Mouse (Mus musculus): Measurements from ENCODE around the gene Ppia. TPM values are rescaled to one million over a fixed set of nuclear protein-coding genes. Genes with fewer than 3 reads are reported as not detected.
A peak's percentile ranks its signal among the peaks of the same experiment; 100 is the strongest.

The Ppia gene
- total and polyA plus RNA-seq, 3 experiments = 196 to 3,073 (median 2,027) TPM

GRCm38 (mm10) chr11:6391516-6392276 lies 23.5 kb upstream of the Ppia start:
- H3K4me1 ChIP-seq (ENCODE audit: insufficient read depth, low read depth, low read length) = peaks cover 50% of the 10 kb centered on the region
- DNase-seq (ENCODE audit: low spot score) (no peak), ATAC-seq (ENCODE audit: extremely low read depth, insufficient number of reproducible peaks, low FRiP score, poor library complexity, severe bottlenecking) (no peak)
- TF ChIP-seq GATA2 (IDR thresholded peaks at IDR 0.05; ENCODE audit: borderline replicate concordance, low read depth, low read length) = no peak
- H3K9me3 ChIP-seq (replicated peaks) = no peaks in the 10 kb centered on the region
- H3K27me3 ChIP-seq (ENCODE audit: insufficient read depth, low read length) = no peaks in the 10 kb centered on the region
- H3K4me3 ChIP-seq (ENCODE audit: low read depth, low read length) = no peak overlapping the region
- peaks cover 60% of the 10 kb centered on the region for H3K36me3 ChIP-seq (replicated peaks)

- Histone ChIP-seq H3K36me3 (replicated peaks) (peaks cover 72% of the 10 kb centered on the region), H3K9me3 (replicated peaks) (no peaks in the 10 kb centered on the region), H3K4me1 (ENCODE audit: insufficient read depth, low read depth, low read length) (peaks cover 50% of the 10 kb centered on the region), H3K4me3 (ENCODE audit: low read depth, low read length) (no peak overlapping the region), H3K27me3 (ENCODE audit: insufficient read depth, low read length) (no peaks in the 10 kb centered on the region)
- DNase-seq (ENCODE audit: low spot score) (no peak), ATAC-seq (ENCODE audit: extremely low read depth, insufficient number of reproducible peaks, low FRiP score, poor library complexity, severe bottlenecking) (no peak)
- TF ChIP-seq CTCF (IDR thresholded peaks at IDR 0.05; ENCODE audit: low read depth, low read length) (no peak), POLR2AphosphoS5 (IDR thresholded peaks at IDR 0.05; ENCODE audit: insufficient replicate concordance, low read depth, low read length) (no peak), GATA1 (IDR thresholded peaks at IDR 0.05; ENCODE audit: borderline replicate concordance, low read length) (no peak), GATA2 (IDR thresholded peaks at IDR 0.05; ENCODE audit: borderline replicate concordance, low read depth, low read length) (no peak), TAL1 (conservative IDR thresholded peaks at IDR 0.05; ENCODE audit: low read depth, low read length) (no peak)
These were observed 22.4 kb upstream of the Ppia start for GRCm38 (mm10) chr11:6392857-6393256.

GRCm38 (mm10) chr11:6393866-6394265 lies 21.4 kb upstream of the Ppia start:
- H3K4me3 ChIP-seq (ENCODE audit: low read depth, low read length) = no peak overlapping the region
- H3K4me1 ChIP-seq (ENCODE audit: insufficient read depth, low read depth, low read length) = peaks cover 47% of the 10 kb centered on the region
- no peaks in the 10 kb centered on the region for H3K27me3 ChIP-seq (ENCODE audit: insufficient read depth, low read length)
- no peak for ATAC-seq (ENCODE audit: extremely low read depth, insufficient number of reproducible peaks, low FRiP score, poor library complexity, severe bottlenecking)
- peaks cover 81% of the 10 kb centered on the region for H3K36me3 ChIP-seq (replicated peaks)
- no peak for TF ChIP-seq CTCF (IDR thresholded peaks at IDR 0.05; ENCODE audit: low read depth, low read length)
- no peak for TF ChIP-seq GATA2 (IDR thresholded peaks at IDR 0.05; ENCODE audit: borderline replicate concordance, low read depth, low read length)
- no peak for TF ChIP-seq GATA1 (IDR thresholded peaks at IDR 0.05; ENCODE audit: borderline replicate concordance, low read length)
- TF ChIP-seq POLR2AphosphoS5 (IDR thresholded peaks at IDR 0.05; ENCODE audit: insufficient replicate concordance, low read depth, low read length) = no peak
- TF ChIP-seq TAL1 (conservative IDR thresholded peaks at IDR 0.05; ENCODE audit: low read depth, low read length) = no peak
- H3K9me3 ChIP-seq (replicated peaks) = no peaks in the 10 kb centered on the region
- no peak for DNase-seq (ENCODE audit: low spot score)

- no peaks in the 10 kb centered on the region for H3K27me3 ChIP-seq (ENCODE audit: insufficient read depth, low read length)
These were observed 19.7 kb upstream of the Ppia start for GRCm38 (mm10) chr11:6395565-6395964.

GRCm38 (mm10) chr11:6398141-6398540 lies 17.1 kb upstream of the Ppia start:
- H3K27me3 ChIP-seq (ENCODE audit: insufficient read depth, low read length) = no peaks in the 10 kb centered on the region
- H3K4me3 ChIP-seq (ENCODE audit: low read depth, low read length) = no peak overlapping the region
- H3K4me1 ChIP-seq (ENCODE audit: insufficient read depth, low read depth, low read length) = peaks cover 16% of the 10 kb centered on the region

More at GRCm38 (mm10) chr11:6395565-6395964, 19.7 kb upstream of the Ppia start:
- no peaks in the 10 kb centered on the region for H3K9me3 ChIP-seq (replicated peaks)
- no peak for DNase-seq (ENCODE audit: low spot score)
- no peak for ATAC-seq (ENCODE audit: extremely low read depth, insufficient number of reproducible peaks, low FRiP score, poor library complexity, severe bottlenecking)
- no peak for TF ChIP-seq TAL1 (conservative IDR thresholded peaks at IDR 0.05; ENCODE audit: low read depth, low read length)
- no peak for TF ChIP-seq CTCF (IDR thresholded peaks at IDR 0.05; ENCODE audit: low read depth, low read length)
- no peak for TF ChIP-seq GATA2 (IDR thresholded peaks at IDR 0.05; ENCODE audit: borderline replicate concordance, low read depth, low read length)
- TF ChIP-seq GATA1 (IDR thresholded peaks at IDR 0.05; ENCODE audit: borderline replicate concordance, low read length) = no peak
- TF ChIP-seq POLR2AphosphoS5 (IDR thresholded peaks at IDR 0.05; ENCODE audit: insufficient replicate concordance, low read depth, low read length) = no peak
- peaks cover 92% of the 10 kb centered on the region for H3K36me3 ChIP-seq (replicated peaks)
- H3K4me1 ChIP-seq (ENCODE audit: insufficient read depth, low read depth, low read length) = peaks cover 37% of the 10 kb centered on the region
- H3K4me3 ChIP-seq (ENCODE audit: low read depth, low read length) = no peak overlapping the region

GRCm38 (mm10) chr11:6402515-6403510 lies 12.4 kb upstream of the Ppia start:
- Histone ChIP-seq H3K9me3 (replicated peaks) (no peaks in the 10 kb centered on the region), H3K36me3 (replicated peaks) (peaks cover 92% of the 10 kb centered on the region), H3K4me3 (ENCODE audit: low read depth, low read length) (no peak overlapping the region), H3K27me3 (ENCODE audit: insufficient read depth, low read length) (no peaks in the 10 kb centered on the region), H3K4me1 (ENCODE audit: insufficient read depth, low read depth, low read length) (peaks cover 12% of the 10 kb centered on the region)
- TF ChIP-seq TAL1 (conservative IDR thresholded peaks at IDR 0.05; ENCODE audit: low read depth, low read length) (no peak), CTCF (IDR thresholded peaks at IDR 0.05; ENCODE audit: low read depth, low read length) (peak; percentile 88)
- ATAC-seq (ENCODE audit: extremely low read depth, insufficient number of reproducible peaks, low FRiP score, poor library complexity, severe bottlenecking) (peak; percentile 45), DNase-seq (ENCODE audit: low spot score) (peak; percentile 66)

More at GRCm38 (mm10) chr11:6398141-6398540, 17.1 kb upstream of the Ppia start:
- ATAC-seq (ENCODE audit: extremely low read depth, insufficient number of reproducible peaks, low FRiP score, poor library complexity, severe bottlenecking) = no peak
- TF ChIP-seq GATA1 (IDR thresholded peaks at IDR 0.05; ENCODE audit: borderline replicate concordance, low read length) (no peak), CTCF (IDR thresholded peaks at IDR 0.05; ENCODE audit: low read depth, low read length) (no peak), GATA2 (IDR thresholded peaks at IDR 0.05; ENCODE audit: borderline replicate concordance, low read depth, low read length) (no peak), POLR2AphosphoS5 (IDR thresholded peaks at IDR 0.05; ENCODE audit: insufficient replicate concordance, low read depth, low read length) (no peak), TAL1 (conservative IDR thresholded peaks at IDR 0.05; ENCODE audit: low read depth, low read length) (no peak)
- no peak for DNase-seq (ENCODE audit: low spot score)
- Histone ChIP-seq H3K9me3 (replicated peaks) (no peaks in the 10 kb centered on the region), H3K36me3 (replicated peaks) (peaks cover 96% of the 10 kb centered on the region)

All from G1E (cell line).